Mouse (Mus musculus): ENCODE measurements around the gene Pdzd9. TPM values are rescaled to one million over a fixed set of nuclear protein-coding genes. Genes with fewer than 3 reads are reported as not detected.
A peak's percentile ranks its signal among the peaks of the same experiment; 100 is the strongest.
"Not testable (repeated sequence)": the region's sequence is repeated elsewhere in the genome, so short reads cannot be mapped to it uniquely, and the experiment has no call there.

The Pdzd9 gene
- polyA plus RNA-seq (2014; fragmentation: Nextera tagmentation; extraction: Ambion mirVana), result 0.39 and 0.60 TPM in 2 replicates

GRCm38 (mm10) chr7:120670153-120670875 lies at the start of gene Pdzd9:
Gene Pdzd9 (minus strand): TSS chr7:120670343.
- Histone ChIP-seq H3K27ac (ENCODE audit: low read depth, low read length) (no peak within 1 kb of the TSS), H3K27me3 (ENCODE audit: control insufficient read depth, insufficient read depth, low read length) (no peaks in the 10 kb centered on the region), H3K9me3 (ENCODE audit: control insufficient read depth, low read length) (no peaks in the 10 kb centered on the region), H3K4me2 (ENCODE audit: low read depth, low read length, severe bottlenecking) (no peak within 1 kb of the TSS), H3K36me3 (ENCODE audit: control insufficient read depth, insufficient read depth, low read length) (no peaks in the 10 kb centered on the region), H3K4me1 (replicated peaks; ENCODE audit: control insufficient read depth, insufficient read depth, low read length) (no peaks in the 10 kb centered on the region), H3K9ac (ENCODE audit: low read length) (no peak within 1 kb of the TSS), H3K4me3 (ENCODE audit: low read depth, low read length) (no peak within 1 kb of the TSS)
- WGBS, result 25% methylated on average over 14 of the region's 14 CpGs
- ATAC-seq (replicated peaks; ENCODE audit: low FRiP score), result peak; percentile 64; the same call in 1 of the 2 replicates
- DNase-seq (ENCODE audit: low spot score), result peak; percentile 89

- DNase-seq (ENCODE audit: low spot score), result no peak
- H3K4me3 ChIP-seq (ENCODE audit: low read depth, low read length), result no peak overlapping the region
- no peaks in the 10 kb centered on the region for H3K4me1 ChIP-seq (replicated peaks; ENCODE audit: control insufficient read depth, insufficient read depth, low read length)
- no peaks in the 10 kb centered on the region for H3K27me3 ChIP-seq (ENCODE audit: control insufficient read depth, insufficient read depth, low read length)
- no peak for ATAC-seq (replicated peaks; ENCODE audit: low FRiP score)
- H3K9ac ChIP-seq (ENCODE audit: low read length), result no peak overlapping the region
- 75% methylated on average over 2 of the region's 2 CpGs for WGBS
- H3K36me3 ChIP-seq (ENCODE audit: control insufficient read depth, insufficient read depth, low read length), result no peaks in the 10 kb centered on the region
- H3K4me2 ChIP-seq (ENCODE audit: low read depth, low read length, severe bottlenecking), result no peak overlapping the region
- H3K9me3 ChIP-seq (ENCODE audit: control insufficient read depth, low read length), result no peaks in the 10 kb centered on the region
- no peak overlapping the region for H3K27ac ChIP-seq (ENCODE audit: low read depth, low read length)
These were observed 47.1 kb upstream of the Pdzd9 start for GRCm38 (mm10) chr7:120717261-120717660.

GRCm38 (mm10) chr7:120713951-120714350 lies 43.8 kb upstream of the Pdzd9 start:
- not testable (repeated sequence) for H3K4me2 ChIP-seq (ENCODE audit: low read depth, low read length, severe bottlenecking); ATAC-seq (replicated peaks; ENCODE audit: low FRiP score); H3K36me3 ChIP-seq (ENCODE audit: control insufficient read depth, insufficient read depth, low read length); H3K27ac ChIP-seq (ENCODE audit: low read depth, low read length); H3K4me1 ChIP-seq (replicated peaks; ENCODE audit: control insufficient read depth, insufficient read depth, low read length); H3K9me3 ChIP-seq (ENCODE audit: control insufficient read depth, low read length); DNase-seq (ENCODE audit: low spot score); H3K9ac ChIP-seq (ENCODE audit: low read length); H3K27me3 ChIP-seq (ENCODE audit: control insufficient read depth, insufficient read depth, low read length); H3K4me3 ChIP-seq (ENCODE audit: low read depth, low read length)
- WGBS, result 93% methylated on average over 11 of the region's 11 CpGs

GRCm38 (mm10) chr7:120713225-120713624 lies 43.1 kb upstream of the Pdzd9 start:
- Histone ChIP-seq H3K36me3 (ENCODE audit: control insufficient read depth, insufficient read depth, low read length) (no peaks in the 10 kb centered on the region), H3K9ac (ENCODE audit: low read length) (no peak overlapping the region), H3K4me3 (ENCODE audit: low read depth, low read length) (no peak overlapping the region), H3K4me1 (replicated peaks; ENCODE audit: control insufficient read depth, insufficient read depth, low read length) (no peaks in the 10 kb centered on the region), H3K27ac (ENCODE audit: low read depth, low read length) (no peak overlapping the region), H3K9me3 (ENCODE audit: control insufficient read depth, low read length) (no peaks in the 10 kb centered on the region), H3K4me2 (ENCODE audit: low read depth, low read length, severe bottlenecking) (no peak overlapping the region), H3K27me3 (ENCODE audit: control insufficient read depth, insufficient read depth, low read length) (no peaks in the 10 kb centered on the region)
- ATAC-seq (replicated peaks; ENCODE audit: low FRiP score) (no peak), DNase-seq (ENCODE audit: low spot score) (no peak)
- whole genome bisulfite sequencing, result 94% methylated on average over 2 of the region's 2 CpGs

- 91% methylated on average over 2 of the region's 2 CpGs for WGBS
These were observed 41.9 kb upstream of the Pdzd9 start for GRCm38 (mm10) chr7:120712071-120712470.

GRCm38 (mm10) chr7:120703888-120704287 lies 33.7 kb upstream of the Pdzd9 start:
- no peaks in the 10 kb centered on the region for H3K27me3 ChIP-seq (ENCODE audit: control insufficient read depth, insufficient read depth, low read length)
- no peak overlapping the region for H3K9ac ChIP-seq (ENCODE audit: low read length)
- no peak overlapping the region for H3K4me2 ChIP-seq (ENCODE audit: low read depth, low read length, severe bottlenecking)
- DNase-seq (ENCODE audit: low spot score) (no peak), ATAC-seq (replicated peaks; ENCODE audit: low FRiP score) (no peak)
- H3K4me3 ChIP-seq (ENCODE audit: low read depth, low read length), result no peak overlapping the region
- H3K27ac ChIP-seq (ENCODE audit: low read depth, low read length), result no peak overlapping the region
- no peaks in the 10 kb centered on the region for H3K36me3 ChIP-seq (ENCODE audit: control insufficient read depth, insufficient read depth, low read length)
- H3K9me3 ChIP-seq (ENCODE audit: control insufficient read depth, low read length), result no peaks in the 10 kb centered on the region
- WGBS, result 95% methylated on average over 3 of the region's 3 CpGs
- H3K4me1 ChIP-seq (replicated peaks; ENCODE audit: control insufficient read depth, insufficient read depth, low read length), result no peaks in the 10 kb centered on the region

More at GRCm38 (mm10) chr7:120712071-120712470, 41.9 kb upstream of the Pdzd9 start:
- no peak overlapping the region for H3K4me3 ChIP-seq (ENCODE audit: low read depth, low read length)
- H3K36me3 ChIP-seq (ENCODE audit: control insufficient read depth, insufficient read depth, low read length), result no peaks in the 10 kb centered on the region
- H3K27ac ChIP-seq (ENCODE audit: low read depth, low read length), result no peak overlapping the region
- no peak for DNase-seq (ENCODE audit: low spot score)
- no peaks in the 10 kb centered on the region for H3K27me3 ChIP-seq (ENCODE audit: control insufficient read depth, insufficient read depth, low read length)
- H3K9ac ChIP-seq (ENCODE audit: low read length), result no peak overlapping the region
- no peak for ATAC-seq (replicated peaks; ENCODE audit: low FRiP score)
- no peaks in the 10 kb centered on the region for H3K4me1 ChIP-seq (replicated peaks; ENCODE audit: control insufficient read depth, insufficient read depth, low read length)
- H3K9me3 ChIP-seq (ENCODE audit: control insufficient read depth, low read length), result no peaks in the 10 kb centered on the region
- H3K4me2 ChIP-seq (ENCODE audit: low read depth, low read length, severe bottlenecking), result no peak overlapping the region

GRCm38 (mm10) chr7:120699586-120699985 lies 29.4 kb upstream of the Pdzd9 start:
- Histone ChIP-seq H3K4me3 (ENCODE audit: low read depth, low read length) (no peak overlapping the region), H3K27ac (ENCODE audit: low read depth, low read length) (no peak overlapping the region), H3K27me3 (ENCODE audit: control insufficient read depth, insufficient read depth, low read length) (no peaks in the 10 kb centered on the region), H3K4me1 (replicated peaks; ENCODE audit: control insufficient read depth, insufficient read depth, low read length) (no peaks in the 10 kb centered on the region), H3K9me3 (ENCODE audit: control insufficient read depth, low read length) (no peaks in the 10 kb centered on the region), H3K4me2 (ENCODE audit: low read depth, low read length, severe bottlenecking) (no peak overlapping the region), H3K36me3 (ENCODE audit: control insufficient read depth, insufficient read depth, low read length) (no peaks in the 10 kb centered on the region), H3K9ac (ENCODE audit: low read length) (no peak overlapping the region)
- DNase-seq (ENCODE audit: low spot score) (no peak), ATAC-seq (replicated peaks; ENCODE audit: low FRiP score) (no peak)
- WGBS, result 91% methylated on average over 6 of the region's 6 CpGs

GRCm38 (mm10) chr7:120696331-120696730 lies 26.2 kb upstream of the Pdzd9 start:
- 87% methylated on average over 2 of the region's 2 CpGs for WGBS

GRCm38 (mm10) chr7:120695641-120696040 lies 25.5 kb upstream of the Pdzd9 start:
- Histone ChIP-seq H3K9ac (ENCODE audit: low read length) (no peak overlapping the region), H3K27ac (ENCODE audit: low read depth, low read length) (no peak overlapping the region), H3K4me3 (ENCODE audit: low read depth, low read length) (no peak overlapping the region), H3K36me3 (ENCODE audit: control insufficient read depth, insufficient read depth, low read length) (no peaks in the 10 kb centered on the region), H3K27me3 (ENCODE audit: control insufficient read depth, insufficient read depth, low read length) (no peaks in the 10 kb centered on the region), H3K4me2 (ENCODE audit: low read depth, low read length, severe bottlenecking) (no peak overlapping the region), H3K9me3 (ENCODE audit: control insufficient read depth, low read length) (no peaks in the 10 kb centered on the region), H3K4me1 (replicated peaks; ENCODE audit: control insufficient read depth, insufficient read depth, low read length) (no peaks in the 10 kb centered on the region)
- no peak for DNase-seq (ENCODE audit: low spot score)
- ATAC-seq (replicated peaks; ENCODE audit: low FRiP score), result no peak
- WGBS, result 61% methylated on average over 1 of the region's 1 CpGs

More at GRCm38 (mm10) chr7:120696331-120696730, 26.2 kb upstream of the Pdzd9 start:
- H3K4me2 ChIP-seq (ENCODE audit: low read depth, low read length, severe bottlenecking), result no peak overlapping the region
- ATAC-seq (replicated peaks; ENCODE audit: low FRiP score), result no peak
- H3K4me1 ChIP-seq (replicated peaks; ENCODE audit: control insufficient read depth, insufficient read depth, low read length), result no peaks in the 10 kb centered on the region
- H3K4me3 ChIP-seq (ENCODE audit: low read depth, low read length), result no peak overlapping the region
- no peak overlapping the region for H3K9ac ChIP-seq (ENCODE audit: low read length)
- H3K9me3 ChIP-seq (ENCODE audit: control insufficient read depth, low read length), result no peaks in the 10 kb centered on the region
- H3K36me3 ChIP-seq (ENCODE audit: control insufficient read depth, insufficient read depth, low read length), result no peaks in the 10 kb centered on the region
- H3K27ac ChIP-seq (ENCODE audit: low read depth, low read length), result no peak overlapping the region
- H3K27me3 ChIP-seq (ENCODE audit: control insufficient read depth, insufficient read depth, low read length), result no peaks in the 10 kb centered on the region
- DNase-seq (ENCODE audit: low spot score), result no peak

Data from forebrain, embryonic 11.5 days (tissue).